Mouse (Mus musculus): ENCODE data around the gene Fbxl14.
A peak's percentile ranks its signal among the peaks of the same experiment; 100 is the strongest.
"Not testable (repeated sequence)": the region's sequence is repeated elsewhere in the genome, so short reads cannot be mapped to it uniquely, and the experiment has no call there.

Gene Fbxl14

GRCm38 (mm10) chr6:119470777-119471176 is 8.7 kb upstream of the Fbxl14 start:
- no peak for DNase-seq (ENCODE audit: extremely low spot score, low spot score)

GRCm38 (mm10) chr6:119472135-119472534 is 7.3 kb upstream of the Fbxl14 start:
- peak; percentile 59 for DNase-seq (ENCODE audit: extremely low spot score, low spot score)

GRCm38 (mm10) chr6:119472705-119473104 is 6.8 kb upstream of the Fbxl14 start:
- no peak for DNase-seq (ENCODE audit: extremely low spot score, low spot score)

DNA sequence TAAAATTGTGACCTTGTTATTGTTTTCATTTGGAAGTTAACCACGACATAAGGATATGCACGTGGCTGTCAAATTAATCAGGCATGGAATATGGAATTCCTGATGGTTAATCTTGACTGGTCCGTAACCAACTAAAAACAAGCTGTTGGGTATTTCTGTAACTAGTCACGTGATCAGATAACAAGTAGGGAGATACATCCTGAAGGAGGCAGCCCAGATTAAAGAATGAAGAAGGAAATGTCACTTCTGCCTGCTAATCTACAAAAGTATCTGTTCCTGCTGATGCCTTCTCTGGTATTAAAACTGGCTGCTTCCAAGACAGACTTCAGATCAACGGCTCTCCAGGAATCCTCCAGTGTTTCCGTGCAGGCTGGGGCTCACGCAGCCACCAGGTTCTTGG is 6.0 kb upstream of the Fbxl14 start:
- no peak for DNase-seq (ENCODE audit: extremely low spot score, low spot score)

- no peak for DNase-seq (ENCODE audit: extremely low spot score, low spot score)
Measured at GRCm38 (mm10) chr6:119473992-119474391, 5.5 kb upstream of the Fbxl14 start.

GRCm38 (mm10) chr6:119475988-119476387 is 3.5 kb upstream of the Fbxl14 start:
- DNase-seq (ENCODE audit: extremely low spot score, low spot score): no peak

DNA sequence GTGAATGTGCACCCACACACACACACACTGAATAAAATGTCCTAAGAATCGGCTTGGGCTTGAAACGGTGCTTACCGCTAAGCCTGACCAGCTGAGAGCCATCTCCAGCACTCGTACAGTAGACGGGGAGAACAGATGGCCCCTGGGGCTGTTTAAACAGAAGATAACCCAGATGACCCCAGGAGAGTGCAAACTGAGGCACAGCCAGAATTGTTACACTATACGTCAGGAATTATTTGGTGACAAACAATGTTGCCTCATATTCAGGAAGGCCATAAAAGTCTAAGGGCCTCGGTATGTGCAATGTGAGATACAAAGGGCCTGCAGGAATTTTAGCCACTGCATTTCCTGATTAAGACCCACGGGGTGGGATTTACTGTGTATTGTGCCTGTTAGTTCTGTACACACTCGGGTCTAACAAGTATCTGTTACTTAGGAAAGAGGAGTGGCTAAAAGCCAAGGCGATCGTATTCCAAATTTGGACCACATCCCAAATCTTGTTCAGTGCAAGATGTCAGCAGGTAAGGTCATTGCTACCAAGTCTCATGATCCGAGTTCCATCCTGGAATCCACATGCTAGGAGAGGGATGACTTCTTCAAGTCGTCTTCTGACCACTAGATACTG is 1.7 kb upstream of the Fbxl14 start:
- DNase-seq (ENCODE audit: extremely low spot score, low spot score): no peak

GRCm38 (mm10) chr6:119478560-119479342 is 717 bp upstream of the Fbxl14 start:
- DNase-seq (ENCODE audit: extremely low spot score, low spot score): peak; percentile 91

GRCm38 (mm10) chr6:119479876-119480705 is 623 bp downstream of the Fbxl14 start:
- peak; percentile 73 for DNase-seq (ENCODE audit: extremely low spot score, low spot score)

DNA sequence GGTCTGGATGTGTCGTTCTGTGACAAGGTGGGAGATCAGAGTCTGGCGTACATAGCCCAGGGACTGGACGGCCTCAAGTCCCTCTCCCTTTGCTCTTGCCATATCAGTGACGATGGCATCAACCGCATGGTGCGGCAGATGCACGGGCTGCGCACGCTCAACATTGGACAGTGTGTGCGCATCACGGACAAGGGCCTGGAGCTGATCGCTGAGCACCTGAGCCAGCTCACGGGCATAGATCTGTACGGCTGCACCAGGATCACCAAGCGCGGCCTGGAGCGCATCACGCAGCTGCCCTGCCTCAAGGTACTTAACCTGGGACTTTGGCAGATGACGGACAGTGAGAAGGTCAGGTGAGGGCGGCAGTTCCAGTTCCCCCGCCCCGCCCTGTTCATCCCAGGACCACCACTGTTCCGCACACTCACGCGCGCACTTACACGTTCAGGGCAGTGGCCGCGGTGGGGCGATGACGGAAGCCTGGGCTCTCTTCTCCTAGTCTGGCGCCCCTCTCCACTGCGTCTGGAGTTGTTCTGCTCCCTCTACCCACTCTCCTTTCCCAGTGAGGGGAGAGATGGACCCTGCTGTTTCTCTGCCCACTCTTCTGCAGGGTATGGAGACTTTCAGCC is 1.4 kb downstream of the Fbxl14 start:
- peak; percentile 55 for DNase-seq (ENCODE audit: extremely low spot score, low spot score)

DNA sequence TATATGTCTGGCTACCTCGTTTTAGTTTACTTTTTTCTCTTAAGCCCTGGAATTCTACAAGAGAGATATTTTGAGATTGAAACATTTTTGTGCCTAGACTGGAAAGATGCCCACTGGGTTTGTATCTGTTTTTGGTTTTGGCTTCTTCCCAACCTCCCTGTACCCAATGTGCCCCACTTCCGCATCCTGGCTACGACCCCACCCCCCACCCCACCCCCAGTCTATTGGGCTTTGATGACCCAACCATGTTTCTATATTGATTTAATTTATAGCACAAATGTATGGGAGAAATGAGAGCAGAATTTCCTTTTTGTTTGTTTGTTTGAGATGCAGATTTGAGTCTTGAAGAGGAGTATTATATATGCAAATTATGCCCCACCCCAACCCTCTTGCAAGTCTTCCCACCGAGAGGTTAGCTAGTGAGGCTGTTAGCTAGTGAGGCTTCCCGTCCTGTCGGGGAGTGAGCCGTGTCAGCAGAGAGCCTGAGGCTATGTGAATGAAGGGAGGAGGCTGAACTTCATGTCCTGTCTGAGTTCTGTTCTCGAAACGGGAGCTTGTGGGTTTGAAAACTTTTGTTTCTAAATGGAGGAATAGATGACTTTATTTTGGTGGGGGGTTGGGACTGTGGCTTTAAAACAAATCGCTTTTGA is 2.4 kb downstream of the Fbxl14 start:
- DNase-seq (ENCODE audit: extremely low spot score, low spot score): not testable (repeated sequence)

- peak; percentile 61 for DNase-seq (ENCODE audit: extremely low spot score, low spot score)
Measured at GRCm38 (mm10) chr6:119482958-119483600, 3.6 kb downstream of the Fbxl14 start.

GRCm38 (mm10) chr6:119485486-119485885 is 6.0 kb downstream of the Fbxl14 start:
- DNase-seq (ENCODE audit: extremely low spot score, low spot score): no peak

DNA sequence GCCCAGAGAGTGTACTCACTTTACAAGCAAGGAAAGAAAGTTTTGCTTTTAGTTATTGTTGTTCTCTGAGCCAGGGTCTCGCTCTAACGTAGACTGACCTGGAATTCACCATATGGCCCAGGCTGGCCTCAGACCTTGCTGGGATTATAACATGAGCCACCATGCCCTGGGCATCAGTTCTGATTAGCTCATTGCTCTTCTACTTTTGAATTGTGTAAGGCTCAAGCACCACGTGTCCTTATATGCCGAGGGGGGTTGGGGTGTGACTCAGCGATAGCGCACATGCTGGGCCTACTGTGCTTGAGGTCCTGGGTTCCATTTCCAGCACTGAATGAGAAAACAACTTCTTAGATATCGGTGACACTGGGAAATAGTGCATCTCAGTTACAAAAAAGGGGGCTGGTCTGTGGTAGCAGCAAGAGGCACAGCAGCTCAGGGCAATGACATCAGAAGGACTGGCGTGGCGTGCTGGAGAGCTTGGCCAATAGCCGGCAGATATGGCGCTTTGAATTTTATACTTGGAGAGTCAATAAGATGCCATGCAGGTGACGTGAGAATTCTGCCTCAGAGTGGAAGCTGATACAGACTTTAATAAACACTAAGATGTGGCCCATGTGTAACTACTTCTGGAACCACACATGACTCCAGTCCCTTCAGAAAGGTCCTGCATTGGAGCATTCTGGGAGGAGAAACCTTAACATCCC is 7.1 kb downstream of the Fbxl14 start:
- no peak for DNase-seq (ENCODE audit: extremely low spot score, low spot score)

- no peak for DNase-seq (ENCODE audit: extremely low spot score, low spot score)
Measured at GRCm38 (mm10) chr6:119487085-119487458, 7.6 kb downstream of the Fbxl14 start.

GRCm38 (mm10) chr6:119487619-119488018 is 8.2 kb downstream of the Fbxl14 start:
- no peak for DNase-seq (ENCODE audit: extremely low spot score, low spot score)

- peak; percentile 72 for DNase-seq (ENCODE audit: extremely low spot score, low spot score)
Measured at GRCm38 (mm10) chr6:119489765-119490164, 10.3 kb downstream of the Fbxl14 start.

DNA sequence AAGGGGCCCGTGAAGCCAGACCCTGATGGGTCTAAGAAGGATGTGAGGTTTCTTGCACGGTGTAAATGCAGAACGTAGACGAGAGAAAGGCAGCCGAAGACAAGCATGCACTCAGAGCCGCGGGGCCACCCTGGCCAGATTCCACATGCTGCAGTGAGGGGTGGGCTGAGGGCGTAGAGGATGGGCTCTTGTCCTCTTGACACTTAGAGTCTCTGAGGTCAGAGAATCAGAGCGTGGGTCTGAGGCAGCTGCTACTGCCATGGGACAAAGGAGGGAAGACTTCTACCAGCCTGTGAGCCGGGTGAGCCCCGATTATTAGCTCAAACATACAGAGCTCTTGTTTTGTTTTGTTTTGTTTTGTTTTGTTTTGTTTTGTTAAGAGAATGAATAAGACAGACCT is 11.1 kb downstream of the Fbxl14 start:
- DNase-seq (ENCODE audit: extremely low spot score, low spot score): no peak

DNA sequence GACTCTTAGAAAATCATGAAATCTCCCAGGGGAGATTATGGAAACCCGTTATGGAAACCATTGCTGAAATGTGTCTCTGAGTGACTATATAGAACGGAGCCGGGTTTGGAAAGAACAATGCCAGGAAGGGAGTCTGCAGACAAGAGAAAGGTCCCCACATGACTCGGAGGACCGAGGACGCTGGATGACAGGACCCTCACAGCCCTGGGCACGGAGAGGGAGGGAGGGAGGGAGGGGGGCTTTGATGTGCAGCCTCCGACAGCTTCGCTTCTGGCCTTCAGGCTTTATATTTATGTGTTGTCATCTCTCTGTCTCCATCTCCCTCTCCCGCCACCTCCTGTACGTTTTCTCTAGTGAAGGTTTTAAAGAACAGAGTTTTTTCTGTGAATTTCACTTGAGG is 11.5 kb downstream of the Fbxl14 start:
- no peak for DNase-seq (ENCODE audit: extremely low spot score, low spot score)

DNA sequence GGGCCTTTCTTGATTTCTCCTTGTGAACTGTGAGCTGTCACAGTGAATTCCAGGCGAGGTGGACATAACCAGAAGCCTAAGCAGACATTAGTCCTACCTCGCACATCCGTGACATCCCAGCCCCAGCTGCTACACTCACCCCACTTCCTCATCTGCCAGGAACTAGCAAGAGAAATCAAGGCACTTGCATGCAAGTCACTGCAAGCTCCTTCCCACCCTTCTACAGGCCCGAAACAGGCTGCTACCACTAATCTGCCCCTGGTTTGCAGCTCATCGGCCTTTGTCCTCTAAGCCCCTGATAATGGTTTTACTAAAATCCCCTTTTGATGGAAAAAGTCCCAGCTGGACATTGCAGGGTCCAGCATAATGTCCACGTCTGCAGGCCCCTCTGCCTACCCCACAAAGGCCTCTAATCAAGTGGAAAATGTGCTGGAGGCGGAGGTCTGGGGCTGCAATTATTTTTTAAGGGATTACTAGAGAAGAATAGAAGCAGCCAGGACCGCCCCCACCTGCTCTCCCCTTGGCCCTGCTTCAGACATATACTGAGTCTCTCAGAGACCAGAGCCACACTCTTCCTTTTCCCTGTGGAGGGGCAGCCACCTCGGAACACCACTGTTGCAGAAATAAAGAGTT is 12.6 kb downstream of the Fbxl14 start:
- no peak for DNase-seq (ENCODE audit: extremely low spot score, low spot score)
